Mouse (Mus musculus) liver, embryonic 14.5 days (tissue): ENCODE results near the gene Skap2.

ENCODE experiments used
- CTCF ChIP-seq: IDR thresholded peaks from 2 replicates; pipeline ENCODE4 v1.5.1; 2016; ENCODE audit warnings: antibody characterized with exemption, low read depth, control low read depth
- EP300 ChIP-seq: IDR thresholded peaks from 2 replicates; pipeline ENCODE4 v1.6.1; 2016; ENCODE audit warnings: antibody characterized with exemption, low read depth

DNA sequence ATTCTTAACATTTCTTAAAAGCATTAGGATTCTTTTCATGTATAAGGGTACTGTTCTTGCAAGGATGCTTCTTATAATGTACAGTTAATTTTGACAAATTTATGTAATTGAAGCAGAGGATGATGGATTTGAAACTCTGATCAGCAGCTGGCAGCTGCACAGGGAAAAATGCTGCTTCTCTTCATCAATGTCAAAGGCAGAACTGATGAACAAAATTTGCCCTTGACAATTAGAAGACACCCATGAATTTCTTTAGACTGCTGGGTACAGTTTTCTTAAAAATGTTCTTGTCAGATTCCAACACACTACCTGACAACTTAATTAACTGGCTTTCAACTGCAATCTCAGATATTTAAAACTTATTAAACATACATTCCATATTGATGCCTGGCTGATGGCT, 103.9 kb downstream of the Skap2 start:
- TF ChIP-seq CTCF = no peak
- no peak for TF ChIP-seq EP300
